Mouse (Mus musculus) forebrain, embryonic 11.5 days (tissue): ENCODE measurements around the gene Gabrb3. TPM values are rescaled to one million over a fixed set of nuclear protein-coding genes. Genes with fewer than 3 reads are reported as not detected.

Experiments
- ATAC-seq: fragments of 200-750 bp; cut with Nextera tagmentation; replicated peaks from 2 replicates; pipeline ENCODE4 v1.8.0; 2017; ENCODE audit warnings: moderate TSS enrichment; ENCODE audit not compliant: low FRiP score
- DNase-seq: peaks from one replicate; pipeline ENCODE4 v3.0.0-alpha.2; 2017; ENCODE audit warnings: low spot score
- H3K27ac ChIP-seq: fragments of 300-500 bp; sonication (generic); 2 replicates; pipeline ENCODE4 v1.5.1; 2014; ENCODE audit warnings: low read depth, low read length
- H3K27me3 ChIP-seq: fragments of 300-500 bp; sonication (generic); 2 replicates; pipeline ENCODE4 v1.6.1; 2014; ENCODE audit warnings: mild to moderate bottlenecking, low read length, mixed read lengths; ENCODE audit not compliant: control insufficient read depth, insufficient read depth
- H3K36me3 ChIP-seq: fragments of 300-500 bp; sonication (generic); 2 replicates; pipeline ENCODE4 v1.6.1; 2014; ENCODE audit warnings: mild to moderate bottlenecking, low read length, moderate library complexity, mixed read lengths; ENCODE audit not compliant: control insufficient read depth, insufficient read depth
- H3K4me1 ChIP-seq: fragments of 300-500 bp; sonication (generic); replicated peaks from 2 replicates; pipeline ENCODE4 v1.6.1; 2014; ENCODE audit warnings: low read length, mixed read lengths; ENCODE audit not compliant: control insufficient read depth, insufficient read depth
- H3K4me2 ChIP-seq: fragments of 300-500 bp; sonication (generic); 2 replicates; pipeline ENCODE4 v1.6.1; 2014; ENCODE audit warnings: low read depth, mild to moderate bottlenecking, low read length, moderate library complexity, mixed read lengths; ENCODE audit not compliant: severe bottlenecking
- H3K4me3 ChIP-seq: fragments of 300-500 bp; sonication (generic); 2 replicates; pipeline ENCODE4 v1.5.1; 2014; ENCODE audit warnings: low read depth, low read length
- H3K9ac ChIP-seq: fragments of 300-500 bp; sonication (generic); 2 replicates; pipeline ENCODE4 v1.6.1; 2014; ENCODE audit warnings: low read length
- H3K9me3 ChIP-seq: fragments of 300-500 bp; sonication (generic); 2 replicates; pipeline ENCODE4 v1.6.1; 2016; ENCODE audit warnings: low read length, mixed read lengths; ENCODE audit not compliant: control insufficient read depth
- WGBS: fragments of 180-500 bp; shearing (Covaris S2); extraction: QIAGEN DNeasy Blood & Tissue Kit; methylation state at CpG from one replicate; pipeline ENCODE4 v1.1.7; 2014; 5-methylcytosine and 5-hydroxymethylcytosine counted together
- polyA plus RNA-seq: library from polyadenylated mRNA; unstranded; fragments of >200 nt; fragmentation: Nextera tagmentation; extraction: Ambion mirVana; gene quantifications from 2 replicates; pipeline ENCODE4 v1.2.1, GENCODE M21; 2014

Gabrb3 gene
- polyA plus RNA-seq, 1 experiment from 2014 or later = 8.5 TPM

DNA sequence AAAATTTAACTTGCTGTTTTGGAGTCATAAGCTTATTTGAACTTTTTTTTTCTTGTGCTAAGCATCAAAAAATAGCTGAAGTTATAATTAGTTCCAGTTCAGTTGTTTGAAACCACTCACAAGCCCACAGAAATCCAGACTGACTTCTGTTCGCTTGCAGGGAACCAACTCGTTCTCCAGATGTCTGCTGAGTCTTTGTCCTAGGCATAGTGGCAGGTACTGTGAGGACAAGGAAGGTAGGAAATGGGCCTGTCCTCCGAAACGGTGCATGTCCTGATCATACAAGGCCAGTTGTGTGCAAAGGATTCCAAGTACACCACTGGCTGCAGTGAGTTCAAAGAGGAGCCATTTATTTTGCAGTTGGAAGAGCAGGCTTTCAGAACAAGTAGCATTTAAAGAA, 215.5 kb downstream of the Gabrb3 start:
- H3K4me2 ChIP-seq = no peak overlapping the region

DNA sequence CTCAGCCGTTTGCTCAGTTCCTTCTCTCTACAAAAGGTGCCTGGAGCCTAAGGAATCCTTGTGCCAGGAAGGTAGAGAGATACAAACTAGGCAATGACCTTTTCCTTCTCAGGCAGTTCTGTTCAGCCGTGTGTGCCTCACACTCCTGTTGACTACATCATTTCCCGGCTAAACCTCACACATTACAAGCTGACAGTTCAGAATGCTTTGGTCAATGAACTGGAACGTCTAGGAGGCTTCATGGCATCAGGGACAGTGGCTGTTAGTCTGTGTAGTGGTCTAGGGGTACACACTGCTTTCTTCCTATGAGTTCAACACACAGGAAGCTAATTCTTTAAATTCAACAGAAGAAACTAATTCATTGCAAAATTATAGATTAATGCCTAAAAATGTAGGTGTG, 216.2 kb downstream of the Gabrb3 start:
- H3K4me3 ChIP-seq = no peak overlapping the region
- WGBS = 65% methylated on average over 4 of the region's 4 CpGs
- DNase-seq (no peak), ATAC-seq (no peak)
- H3K27ac ChIP-seq = no peak overlapping the region
- H3K9me3 ChIP-seq = no peaks in the 10 kb centered on the region
- H3K36me3 ChIP-seq = no peaks in the 10 kb centered on the region
- H3K9ac ChIP-seq = no peak overlapping the region
- no peak overlapping the region for H3K4me2 ChIP-seq
- no peaks in the 10 kb centered on the region for H3K4me1 ChIP-seq
- no peaks in the 10 kb centered on the region for H3K27me3 ChIP-seq

More for the DNA sequence above, 215.5 kb downstream of the Gabrb3 start:
- Histone ChIP-seq H3K9ac (no peak overlapping the region), H3K4me1 (no peaks in the 10 kb centered on the region), H3K4me3 (no peak overlapping the region), H3K27ac (no peak overlapping the region), H3K36me3 (no peaks in the 10 kb centered on the region), H3K9me3 (no peaks in the 10 kb centered on the region), H3K27me3 (no peaks in the 10 kb centered on the region)
- DNase-seq (no peak), ATAC-seq (no peak)
- 64% methylated on average over 4 of the region's 4 CpGs for WGBS

DNA sequence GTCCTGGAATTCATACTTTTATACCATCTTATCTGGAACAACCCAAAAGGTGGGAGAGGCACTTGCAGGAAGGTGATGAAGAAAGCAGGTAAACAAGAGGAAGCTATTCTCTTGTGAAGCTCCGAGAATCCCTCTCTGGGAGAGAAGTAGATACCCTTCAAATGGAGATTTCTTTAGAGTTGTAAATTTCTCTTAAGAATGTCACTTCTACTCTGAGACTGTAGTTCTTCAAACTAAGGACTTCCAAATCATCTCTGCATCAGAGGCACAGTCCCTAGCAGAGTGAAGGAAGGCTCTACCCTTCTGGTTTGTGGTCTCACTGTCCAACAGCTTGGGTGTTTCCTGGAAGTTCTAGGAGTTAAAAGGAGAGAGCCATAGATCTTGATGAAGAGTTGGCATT, 221.3 kb downstream of the Gabrb3 start:
- DNase-seq = no peak
- H3K36me3 ChIP-seq = no peaks in the 10 kb centered on the region
- H3K27ac ChIP-seq = no peak overlapping the region
- no peak overlapping the region for H3K4me2 ChIP-seq
- no peak overlapping the region for H3K4me3 ChIP-seq
- ATAC-seq = no peak
- H3K9ac ChIP-seq = no peak overlapping the region
- H3K27me3 ChIP-seq = no peaks in the 10 kb centered on the region
- H3K9me3 ChIP-seq = no peaks in the 10 kb centered on the region
- 72% methylated on average over 1 of the region's 1 CpGs for whole genome bisulfite sequencing
- no peaks in the 10 kb centered on the region for H3K4me1 ChIP-seq

DNA sequence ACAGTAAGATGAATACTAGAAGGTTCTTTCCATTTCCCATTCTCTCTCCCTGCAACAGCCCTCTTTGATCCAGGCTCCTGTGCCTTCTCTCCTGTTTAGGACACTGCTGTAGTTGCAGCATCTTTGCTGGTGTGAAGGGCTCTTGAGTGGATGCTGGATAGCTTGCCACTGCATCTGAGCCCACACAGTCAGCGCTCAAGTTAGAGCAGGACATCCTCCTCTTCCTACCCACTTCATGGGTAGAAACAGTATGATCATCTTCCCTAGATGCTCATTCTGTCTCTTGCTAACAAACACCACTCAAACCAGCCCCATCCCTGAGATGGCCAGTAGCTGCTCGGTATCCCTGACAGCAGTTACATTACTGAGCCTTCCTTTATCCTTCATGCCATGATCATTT, 227.9 kb downstream of the Gabrb3 start:
- no peaks in the 10 kb centered on the region for H3K27me3 ChIP-seq
- H3K27ac ChIP-seq = no peak overlapping the region
- H3K9ac ChIP-seq = no peak overlapping the region
- DNase-seq (no peak), ATAC-seq (no peak)
- 91% methylated on average over 2 of the region's 2 CpGs for WGBS
- no peak overlapping the region for H3K4me3 ChIP-seq
- H3K4me2 ChIP-seq = no peak overlapping the region
- H3K36me3 ChIP-seq = no peaks in the 10 kb centered on the region
- H3K4me1 ChIP-seq = no peaks in the 10 kb centered on the region
- H3K9me3 ChIP-seq = no peaks in the 10 kb centered on the region

DNA sequence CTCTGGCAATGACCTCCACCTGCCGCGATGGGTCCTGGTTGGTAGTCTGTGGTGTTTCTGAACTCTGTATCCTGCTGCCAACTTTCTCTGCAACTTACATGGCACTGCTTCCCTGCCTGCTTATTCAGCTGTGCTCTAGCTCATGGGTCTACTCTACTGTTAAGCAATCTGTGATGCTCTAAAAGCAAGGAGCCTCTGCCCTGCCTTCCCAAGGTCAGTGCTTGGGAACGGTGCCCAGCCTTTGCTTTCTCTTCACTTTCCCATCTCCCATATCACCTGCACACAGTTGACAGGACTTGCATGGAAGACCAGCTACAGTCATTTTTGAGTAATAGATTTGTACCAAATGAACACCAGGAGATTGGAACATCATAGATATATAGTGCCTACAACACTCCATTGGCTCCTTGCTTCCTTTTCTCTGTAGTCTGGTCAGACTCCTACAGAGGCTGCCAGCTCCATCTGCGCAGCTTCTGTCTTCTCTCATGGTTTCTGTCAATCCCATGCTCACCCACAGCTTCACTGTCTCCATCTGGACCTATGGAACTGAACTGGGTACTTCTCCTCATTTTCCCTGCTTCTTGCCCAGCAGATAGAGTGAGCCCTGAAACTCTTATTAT, 228.8 kb downstream of the Gabrb3 start:
- no peaks in the 10 kb centered on the region for H3K9me3 ChIP-seq
- no peak overlapping the region for H3K27ac ChIP-seq
- H3K27me3 ChIP-seq = no peaks in the 10 kb centered on the region
- H3K4me3 ChIP-seq = no peak overlapping the region
- H3K9ac ChIP-seq = no peak overlapping the region
- no peaks in the 10 kb centered on the region for H3K4me1 ChIP-seq
- H3K36me3 ChIP-seq = no peaks in the 10 kb centered on the region
- no peak for ATAC-seq
- no peak overlapping the region for H3K4me2 ChIP-seq
- no peak for DNase-seq
- WGBS = 93% methylated on average over 4 of the region's 4 CpGs

DNA sequence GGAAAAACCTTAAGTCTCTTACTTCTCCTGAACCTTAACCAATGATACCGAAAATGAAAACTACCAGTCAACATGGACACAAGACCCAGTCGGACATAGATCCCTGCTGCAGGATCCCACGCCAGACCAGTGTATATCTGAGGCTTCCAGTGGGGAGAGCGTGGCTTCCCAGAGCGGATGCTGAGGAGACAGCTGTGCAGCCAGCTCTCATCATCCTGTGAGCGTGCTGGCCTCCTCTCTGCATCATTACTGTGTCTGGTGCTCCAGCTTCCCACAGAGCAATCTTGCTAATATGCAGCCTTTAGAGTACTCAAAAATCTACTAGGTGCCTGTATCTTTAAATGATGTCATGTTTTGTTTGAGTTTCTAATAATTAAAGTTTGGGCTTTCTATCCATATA, 257.9 kb downstream of the Gabrb3 start:
- no peak overlapping the region for H3K4me2 ChIP-seq
- ATAC-seq (no peak), DNase-seq (no peak)
- no peaks in the 10 kb centered on the region for H3K4me1 ChIP-seq
- no peak overlapping the region for H3K4me3 ChIP-seq
- H3K27me3 ChIP-seq = no peaks in the 10 kb centered on the region
- no peak overlapping the region for H3K27ac ChIP-seq
- no peak overlapping the region for H3K9ac ChIP-seq
- no peaks in the 10 kb centered on the region for H3K36me3 ChIP-seq
- WGBS = 84% methylated on average over 6 of the region's 6 CpGs
- H3K9me3 ChIP-seq = no peaks in the 10 kb centered on the region

DNA sequence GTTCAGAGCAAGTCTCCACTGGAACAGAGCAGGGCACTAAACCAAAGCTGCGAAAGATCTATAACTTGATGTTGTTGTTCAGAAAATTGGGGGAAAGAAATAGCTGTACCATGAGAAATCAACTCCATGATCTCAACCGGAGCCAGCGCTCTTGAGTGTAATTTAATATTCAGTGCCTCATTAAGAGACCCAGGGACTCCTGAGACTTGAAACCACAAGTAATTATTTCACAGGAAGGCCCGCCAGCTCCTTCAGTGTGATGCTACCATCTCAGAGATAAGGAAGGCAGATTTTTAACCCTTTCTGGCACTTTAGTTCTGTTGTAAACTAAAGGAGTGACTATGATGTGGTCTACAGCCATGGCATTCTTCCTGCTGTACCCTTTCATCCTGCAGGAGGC, 270.3 kb downstream of the Gabrb3 start:
- H3K4me1 ChIP-seq = no peaks in the 10 kb centered on the region
- no peak overlapping the region for H3K4me3 ChIP-seq
- no peaks in the 10 kb centered on the region for H3K27me3 ChIP-seq
- H3K9me3 ChIP-seq = no peaks in the 10 kb centered on the region
- no peaks in the 10 kb centered on the region for H3K36me3 ChIP-seq
- no peak overlapping the region for H3K27ac ChIP-seq
- DNase-seq (no peak), ATAC-seq (no peak)
- WGBS = 85% methylated on average over 4 of the region's 4 CpGs
- H3K4me2 ChIP-seq = no peak overlapping the region
- no peak overlapping the region for H3K9ac ChIP-seq

DNA sequence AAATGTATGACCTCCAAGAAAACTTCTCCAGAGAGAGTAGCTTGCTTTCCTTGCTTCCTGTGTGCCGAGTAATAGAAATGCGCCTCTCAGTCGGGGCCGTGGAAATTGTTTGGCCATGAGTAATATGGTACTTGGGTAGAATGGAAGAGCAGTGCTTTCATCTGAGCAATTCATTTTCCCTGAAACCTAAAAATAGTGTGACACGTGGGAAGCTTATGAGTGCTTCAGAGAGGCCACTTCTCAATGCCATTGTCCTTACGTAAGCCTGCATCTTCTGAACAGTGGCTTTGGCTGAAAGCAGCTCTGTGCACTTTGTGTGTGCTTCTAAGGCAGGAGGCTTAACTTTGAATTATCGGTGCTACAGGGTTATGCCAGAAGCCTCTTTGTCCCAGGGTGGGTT, 280.9 kb downstream of the Gabrb3 start:
- DNase-seq (no peak), ATAC-seq (no peak)
- Histone ChIP-seq H3K9ac (no peak overlapping the region), H3K4me1 (no peaks in the 10 kb centered on the region), H3K9me3 (no peaks in the 10 kb centered on the region), H3K4me2 (no peak overlapping the region), H3K27me3 (no peaks in the 10 kb centered on the region), H3K36me3 (no peaks in the 10 kb centered on the region), H3K4me3 (no peak overlapping the region), H3K27ac (no peak overlapping the region)
- WGBS = 86% methylated on average over 7 of the region's 7 CpGs

DNA sequence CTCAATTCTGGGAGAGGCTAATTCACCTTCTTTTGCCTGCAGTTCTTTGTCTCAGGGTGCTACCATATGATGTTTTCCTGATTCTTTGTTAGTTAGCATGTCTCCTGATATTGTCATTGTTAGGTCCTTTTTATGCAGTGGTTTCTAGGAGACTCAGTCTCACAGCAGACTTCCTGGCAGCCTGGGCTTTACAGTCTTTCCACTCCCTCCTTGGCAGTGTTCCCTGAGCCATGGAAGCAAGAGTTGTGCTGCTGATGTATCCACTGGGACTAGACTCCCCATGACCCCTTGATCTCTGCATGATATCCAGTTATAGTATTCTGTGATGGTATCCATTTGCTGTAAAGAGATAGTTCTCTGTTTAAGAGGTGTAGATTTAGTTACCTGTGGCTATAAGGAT, 281.6 kb downstream of the Gabrb3 start:
- no peak overlapping the region for H3K4me3 ChIP-seq
- no peak overlapping the region for H3K9ac ChIP-seq
- ATAC-seq (no peak), DNase-seq (no peak)
- H3K27me3 ChIP-seq = no peaks in the 10 kb centered on the region
- no peak overlapping the region for H3K4me2 ChIP-seq
- H3K36me3 ChIP-seq = no peaks in the 10 kb centered on the region
- H3K4me1 ChIP-seq = no peaks in the 10 kb centered on the region
- no peaks in the 10 kb centered on the region for H3K9me3 ChIP-seq
- H3K27ac ChIP-seq = no peak overlapping the region
